Mouse (Mus musculus) heart, postnatal 0 days (tissue): Measurements from ENCODE around the gene Cmpk1. TPM values are rescaled to one million over a fixed set of nuclear protein-coding genes. Genes with fewer than 3 reads are reported as not detected.

Experiments used
- ATAC-seq: fragments of 200-750 bp; cut with Nextera tagmentation; 2 replicates; pipeline ENCODE4 v1.8.0; 2017; ENCODE audit warnings: low read depth, moderate number of reproducible peaks, moderate library complexity; ENCODE audit not compliant: insufficient read depth
- DNase-seq: peaks from one replicate; pipeline ENCODE4 v3.0.0-alpha.2; 2016; ENCODE audit warnings: low spot score
- H3K27ac ChIP-seq: fragments of 300-500 bp; sonication (generic); 2 replicates; pipeline ENCODE4 v1.5.1; 2014; ENCODE audit warnings: low read depth, mild to moderate bottlenecking
- H3K27me3 ChIP-seq: fragments of 300-500 bp; sonication (generic); 2 replicates; pipeline ENCODE4 v1.6.1; 2014; ENCODE audit warnings: low read length, mixed read lengths; ENCODE audit not compliant: control insufficient read depth, insufficient read depth
- H3K36me3 ChIP-seq: fragments of 300-500 bp; sonication (generic); replicated peaks from 2 replicates; pipeline ENCODE4 v1.6.1; 2014; ENCODE audit warnings: low read length, mixed read lengths; ENCODE audit not compliant: control insufficient read depth, insufficient read depth
- H3K4me1 ChIP-seq: fragments of 300-500 bp; sonication (generic); 2 replicates; pipeline ENCODE4 v1.6.1; 2014; ENCODE audit warnings: antibody characterized with exemption; ENCODE audit not compliant: control insufficient read depth, insufficient read depth
- H3K4me2 ChIP-seq: fragments of 300-500 bp; sonication (generic); 2 replicates; pipeline ENCODE4 v1.6.1; 2014; ENCODE audit warnings: low read depth, mild to moderate bottlenecking, low read length, moderate library complexity
- H3K4me3 ChIP-seq: fragments of 300-500 bp; sonication (generic); 2 replicates; pipeline ENCODE4 v1.5.1; 2014; ENCODE audit warnings: low read depth, low read length
- H3K9ac ChIP-seq: fragments of 300-500 bp; sonication (generic); replicated peaks from 2 replicates; pipeline ENCODE4 v1.6.1; 2014; ENCODE audit warnings: low read depth, low read length, mixed read lengths
- H3K9me3 ChIP-seq: fragments of 300-500 bp; sonication (generic); replicated peaks from 2 replicates; pipeline ENCODE4 v1.6.1; 2016; ENCODE audit warnings: low read length; ENCODE audit not compliant: control insufficient read depth
- CTCF ChIP-seq: IDR thresholded peaks from 2 replicates; pipeline ENCODE4 v1.5.1; 2016; ENCODE audit warnings: antibody characterized with exemption, control low read depth, low read depth
- EP300 ChIP-seq: IDR thresholded peaks from 2 replicates; pipeline ENCODE4 v1.6.1; 2016; ENCODE audit warnings: antibody characterized with exemption, low read depth
- WGBS: fragments of 180-500 bp; shearing (Covaris S2); extraction: QIAGEN DNeasy Blood & Tissue Kit; methylation state at CpG from one replicate; pipeline ENCODE4 v1.1.7; 2014; 5-methylcytosine and 5-hydroxymethylcytosine counted together
- polyA plus RNA-seq: library from polyadenylated mRNA; unstranded; fragments of >200 nt; fragmentation: Nextera tagmentation; extraction: Ambion mirVana; gene quantifications from 2 replicates; pipeline ENCODE4 v1.2.1, GENCODE M21; 2015
- total RNA-seq: library from RNA; depleted of rRNA; stranded (reverse); fragments of >200 nt; gene quantifications from 2 replicates; pipeline ENCODE4 v1.2.3, GENCODE M21; 2014; ENCODE audit warnings: low replicate concordance; rRNA removed

The Cmpk1 gene
- total RNA-seq (25.0 and 27.4 TPM in 2 replicates), polyA plus RNA-seq (54.9 and 66.8 TPM in 2 replicates)

GRCm38 (mm10) chr4:114986591-114987432 is at the start of gene Cmpk1:
Cmpk1 (minus strand) TSS chr4:114987241.
- Histone ChIP-seq H3K9me3 (no peaks in the 10 kb centered on the region), H3K4me3 (peak within 1 kb of the TSS; percentile 79), H3K4me1 (peaks cover 14% of the 10 kb centered on the region), H3K9ac (peak within 1 kb of the TSS; percentile 78), H3K27ac (peak within 1 kb of the TSS; percentile 98), H3K36me3 (peaks cover 4% of the 10 kb centered on the region; the same call in 1 of the 2 replicates), H3K4me2 (peak within 1 kb of the TSS; percentile 71), H3K27me3 (no peaks in the 10 kb centered on the region)
- 1% methylated on average over 79 of the region's 93 CpGs for WGBS
- peak; percentile 95 for ATAC-seq
- TF ChIP-seq EP300: no peak
- TF ChIP-seq CTCF: no peak
- peak; percentile 88 for DNase-seq

DNA sequence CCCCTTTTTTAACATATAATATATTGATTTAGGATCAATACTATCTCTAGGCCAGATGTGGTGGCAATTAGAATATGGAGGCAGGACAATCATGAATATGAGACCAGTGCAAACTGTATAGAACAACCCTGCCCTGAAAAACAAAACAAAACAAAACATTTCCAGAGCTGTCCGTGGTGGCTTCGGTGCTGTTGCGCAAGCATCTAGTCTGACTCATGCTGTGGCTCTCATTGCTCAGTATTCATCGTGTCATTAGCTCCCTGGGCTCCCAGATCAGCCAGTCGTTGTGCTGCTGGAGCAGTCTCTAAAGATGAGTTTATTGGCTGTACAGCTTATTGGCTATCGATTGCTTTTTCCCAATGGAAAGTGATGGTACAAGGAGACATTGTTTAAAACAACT is 48.0 kb upstream of the Cmpk1 start:
- 78% methylated on average over 6 of the region's 6 CpGs for whole genome bisulfite sequencing
- Histone ChIP-seq H3K4me3 (no peak overlapping the region), H3K9ac (no peak overlapping the region), H3K4me1 (no peaks in the 10 kb centered on the region), H3K27ac (no peak overlapping the region), H3K9me3 (no peaks in the 10 kb centered on the region), H3K36me3 (peaks cover 35% of the 10 kb centered on the region), H3K4me2 (no peak overlapping the region), H3K27me3 (no peaks in the 10 kb centered on the region)
- DNase-seq: no peak
- TF ChIP-seq CTCF (no peak), EP300 (no peak)
- ATAC-seq: no peak

DNA sequence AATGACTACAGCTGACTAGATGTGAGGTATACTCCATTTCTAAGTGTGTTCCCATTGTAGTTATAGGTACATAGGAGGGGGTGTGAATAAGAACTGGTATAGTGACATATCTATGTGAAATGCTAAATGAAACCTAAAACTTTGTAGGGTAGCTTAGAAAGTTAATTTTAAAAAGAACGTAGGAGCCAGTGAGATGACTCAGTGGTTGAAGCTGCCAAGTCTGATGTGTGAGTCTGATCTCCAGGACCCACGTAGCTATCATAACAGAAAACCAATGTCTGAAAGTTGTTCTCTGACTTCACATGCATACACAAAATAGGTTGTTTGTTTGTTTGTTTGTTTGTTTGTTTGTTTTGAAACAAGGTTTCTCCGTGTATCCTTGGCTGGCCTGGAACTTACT is 33.0 kb upstream of the Cmpk1 start:
- Histone ChIP-seq H3K4me3 (no peak overlapping the region), H3K4me1 (no peaks in the 10 kb centered on the region), H3K9me3 (no peaks in the 10 kb centered on the region), H3K27ac (no peak overlapping the region), H3K9ac (no peak overlapping the region), H3K4me2 (no peak overlapping the region), H3K36me3 (peaks cover 42% of the 10 kb centered on the region), H3K27me3 (no peaks in the 10 kb centered on the region)
- no peak for DNase-seq
- ATAC-seq: no peak
- TF ChIP-seq CTCF: no peak
- no peak for TF ChIP-seq EP300
- WGBS: 91% methylated on average over 3 of the region's 3 CpGs

DNA sequence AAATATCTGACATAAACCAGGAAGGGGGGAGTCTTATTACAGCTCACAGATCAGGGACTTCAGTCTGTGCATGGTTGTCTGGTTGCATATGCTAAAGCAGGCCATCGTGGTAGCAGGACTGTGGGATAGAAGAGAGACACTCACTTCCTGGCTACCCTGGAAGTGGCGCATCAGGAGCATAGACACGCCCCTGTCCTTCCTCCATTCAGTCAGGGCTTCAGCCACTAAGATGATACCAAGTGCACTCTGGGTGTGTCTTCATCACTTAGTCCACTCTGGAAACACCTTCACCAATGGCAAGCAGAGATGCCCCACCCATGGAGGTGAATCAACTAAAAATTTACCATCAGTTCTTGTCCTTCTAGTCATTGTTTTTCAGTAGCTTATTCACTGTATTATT is 27.2 kb upstream of the Cmpk1 start:
- H3K27me3 ChIP-seq: no peaks in the 10 kb centered on the region
- DNase-seq: no peak
- H3K9ac ChIP-seq: no peak overlapping the region
- no peak overlapping the region for H3K4me2 ChIP-seq
- no peak for ATAC-seq
- no peak overlapping the region for H3K27ac ChIP-seq
- WGBS: 96% methylated on average over 3 of the region's 3 CpGs
- H3K4me1 ChIP-seq: no peaks in the 10 kb centered on the region
- H3K36me3 ChIP-seq: peaks cover 52% of the 10 kb centered on the region
- no peak for TF ChIP-seq EP300
- TF ChIP-seq CTCF: no peak
- H3K4me3 ChIP-seq: no peak overlapping the region
- H3K9me3 ChIP-seq: no peaks in the 10 kb centered on the region

GRCm38 (mm10) chr4:115000429-115000795 is 13.4 kb upstream of the Cmpk1 start:
- Histone ChIP-seq H3K4me3 (peak overlapping the region; percentile 77), H3K4me2 (peak overlapping the region; percentile 85), H3K27ac (peak overlapping the region; percentile 60), H3K4me1 (peaks cover 12% of the 10 kb centered on the region), H3K9me3 (no peaks in the 10 kb centered on the region), H3K9ac (peak overlapping the region; percentile 64), H3K36me3 (peaks cover 20% of the 10 kb centered on the region), H3K27me3 (no peaks in the 10 kb centered on the region)
- under 1% methylated on average over 8 of the region's 8 CpGs for WGBS
- TF ChIP-seq CTCF: no peak
- no peak for TF ChIP-seq EP300
- DNase-seq (peak; percentile 19), ATAC-seq (no peak)
